Mouse (Mus musculus) right cerebral cortex, adult 2 months (tissue): ENCODE measurements at regions not wholly inside any gene's neighbourhood (a gene's known extent, or its start where the extent isn't known, plus 50 kb on each side); places are given as distances from the start of the nearest gene placed in this dataset.

Experiments
- DNase-seq, 2 experiments: peaks; one replicate each; pipeline ENCODE4 v3.0.0; 2021 to 2022; ENCODE audit warnings: low spot score in 2 of 2

GRCm38 (mm10) chr19:22047657-22048056 lies 91.2 kb upstream of the Trpm3 start:
- DNase-seq = no peak

GRCm38 (mm10) chr19:22066302-22066701 lies 72.5 kb upstream of the Trpm3 start:
- no peak for DNase-seq

- no peak for DNase-seq
Observed at GRCm38 (mm10) chr19:22070246-22071030, 68.4 kb upstream of the Trpm3 start.

- DNase-seq = no peak
Observed at GRCm38 (mm10) chr19:22071701-22072100, 67.1 kb upstream of the Trpm3 start.

GRCm38 (mm10) chr19:22074042-22074441 lies 64.8 kb upstream of the Trpm3 start:
- no peak for DNase-seq

GRCm38 (mm10) chr19:22081448-22081847 lies 57.4 kb upstream of the Trpm3 start:
- DNase-seq = peak; percentile 10 to 19
